Mouse (Mus musculus) hindbrain, embryonic 12.5 days (tissue): ENCODE data around the gene Mpg. TPM values are rescaled to one million over a fixed set of nuclear protein-coding genes. Genes with fewer than 3 reads are reported as not detected.

Experiments
- ATAC-seq: fragments of 200-750 bp; cut with Nextera tagmentation; 2 replicates; pipeline ENCODE4 v1.8.0; 2017; ENCODE audit warnings: moderate TSS enrichment; ENCODE audit not compliant: low FRiP score
- H3K27ac ChIP-seq: fragments of 300-500 bp; sonication (generic); 2 replicates; pipeline ENCODE4 v1.5.1; 2016; ENCODE audit warnings: mild to moderate bottlenecking
- H3K27me3 ChIP-seq: fragments of 300-500 bp; sonication (generic); 2 replicates; pipeline ENCODE4 v1.6.1; 2016; ENCODE audit warnings: mild to moderate bottlenecking
- H3K36me3 ChIP-seq: fragments of 300-500 bp; sonication (generic); 2 replicates; pipeline ENCODE4 v1.6.1; 2016; ENCODE audit warnings: mild to moderate bottlenecking
- H3K4me1 ChIP-seq: fragments of 300-500 bp; sonication (generic); 2 replicates; pipeline ENCODE4 v1.6.1; 2016
- H3K4me2 ChIP-seq: fragments of 300-500 bp; sonication (generic); replicated peaks from 2 replicates; pipeline ENCODE4 v1.6.1; 2016; ENCODE audit warnings: mild to moderate bottlenecking
- H3K4me3 ChIP-seq: fragments of 300-500 bp; sonication (generic); 2 replicates; pipeline ENCODE4 v1.5.1; 2016; ENCODE audit warnings: mild to moderate bottlenecking
- H3K9ac ChIP-seq: fragments of 300-500 bp; sonication (generic); 2 replicates; pipeline ENCODE4 v1.6.1; 2016; ENCODE audit warnings: mild to moderate bottlenecking, moderate library complexity
- H3K9me3 ChIP-seq: fragments of 300-500 bp; sonication (generic); replicated peaks from 2 replicates; pipeline ENCODE4 v1.6.1; 2016; ENCODE audit warnings: mild to moderate bottlenecking
- WGBS: fragments of 180-500 bp; shearing (Covaris S2); methylation state at CpG from one replicate; pipeline ENCODE4 v1.1.7; 2016; 5-methylcytosine and 5-hydroxymethylcytosine counted together
- polyA plus RNA-seq: library from polyadenylated mRNA; unstranded; fragments of >200 nt; fragmentation: Nextera tagmentation; extraction: Ambion mirVana; gene quantifications from 2 replicates; pipeline ENCODE4 v1.2.1, GENCODE M21; 2016

Gene Mpg
- polyA plus RNA-seq, 1 experiment from 2014 or later, result 30.4 TPM

GRCm38 (mm10) chr11:32224468-32225139 lies 1.7 kb upstream of the Mpg start:
- Histone ChIP-seq H3K36me3 (peaks cover 12% of the 10 kb centered on the region), H3K27ac (peak overlapping the region; percentile 71), H3K9me3 (no peaks in the 10 kb centered on the region), H3K4me1 (peaks cover 48% of the 10 kb centered on the region), H3K9ac (no peak overlapping the region), H3K27me3 (peaks cover 42% of the 10 kb centered on the region), H3K4me3 (no peak overlapping the region), H3K4me2 (no peak overlapping the region)
- WGBS, result 21% methylated on average over 4 of the region's 4 CpGs
- no peak for ATAC-seq

DNA sequence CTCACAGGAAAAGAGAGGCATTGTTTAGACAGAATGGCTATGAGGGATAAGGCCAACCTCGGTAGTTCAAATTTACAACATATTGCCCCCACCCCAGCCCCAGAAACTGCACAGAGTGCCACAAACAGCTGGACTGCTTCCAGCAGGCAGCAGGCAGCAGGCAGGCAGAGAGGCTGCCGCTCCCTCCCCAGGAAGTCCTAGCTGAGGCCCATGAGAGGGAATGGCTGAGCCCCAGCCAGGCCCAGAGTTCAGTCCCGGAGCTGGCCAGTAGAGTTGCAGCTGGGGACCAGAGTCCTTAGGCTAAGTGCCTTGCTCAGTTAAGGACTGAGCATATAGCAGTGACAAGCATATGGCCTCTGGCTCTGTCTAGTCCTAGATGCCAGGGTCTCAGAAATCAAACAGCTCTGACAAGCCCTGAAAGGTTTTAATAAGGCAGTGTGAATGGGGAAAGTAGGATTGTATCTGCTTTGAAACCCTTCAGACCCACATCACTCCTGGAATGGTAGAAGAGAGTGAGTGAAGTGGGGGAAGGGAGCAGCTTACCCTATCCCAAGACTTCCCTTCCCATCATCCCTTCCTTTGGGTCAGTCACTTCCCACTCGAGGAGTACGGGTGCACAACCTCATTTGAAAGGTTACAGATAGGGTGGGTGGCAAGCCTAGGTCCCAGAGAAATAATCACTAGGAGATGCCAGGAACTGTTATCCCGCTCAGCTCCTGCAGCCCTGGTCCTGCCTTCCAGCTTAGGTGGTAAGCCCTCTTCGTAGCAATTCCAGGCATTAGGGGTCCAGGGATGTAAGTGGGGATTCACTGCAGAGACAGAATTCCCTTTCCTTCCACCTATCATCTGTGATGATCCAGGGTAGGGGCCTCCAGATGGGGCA lies 842 bp upstream of the Mpg start:
- no peaks in the 10 kb centered on the region for H3K9me3 ChIP-seq
- 60% methylated on average over 7 of the region's 7 CpGs for WGBS
- peak overlapping the region; percentile 71 for H3K27ac ChIP-seq
- no peak for ATAC-seq
- 0 out of 2 replicates have a peak overlapping the region, but pooled peaks have one; percentile 6 for H3K4me2 ChIP-seq
- peaks cover 21% of the 10 kb centered on the region for H3K36me3 ChIP-seq
- H3K4me3 ChIP-seq, result no peak overlapping the region
- peaks cover 47% of the 10 kb centered on the region for H3K4me1 ChIP-seq
- peaks cover 38% of the 10 kb centered on the region for H3K27me3 ChIP-seq
- no peak overlapping the region for H3K9ac ChIP-seq

DNA sequence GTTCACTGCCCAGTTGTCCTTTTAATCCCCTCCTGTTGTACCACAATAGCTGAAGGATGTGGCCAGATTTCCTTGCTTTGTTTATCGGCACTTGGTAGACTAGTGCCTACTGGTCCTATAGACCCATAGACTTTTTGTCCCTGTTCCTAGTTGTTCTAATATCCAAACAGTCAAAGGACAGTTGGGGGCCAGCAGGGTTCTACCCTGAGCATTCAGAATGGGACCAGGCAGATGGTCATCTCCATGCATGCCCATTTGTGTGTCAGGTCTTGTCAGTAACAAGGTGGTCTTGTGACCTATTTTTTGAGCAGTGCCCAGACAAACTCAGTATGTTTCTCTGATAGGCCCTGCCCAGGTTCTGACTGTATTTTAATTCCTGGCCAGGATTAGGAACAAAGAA lies 736 bp downstream of the Mpg start:
- H3K4me1 ChIP-seq, result peaks cover 34% of the 10 kb centered on the region
- peaks cover 34% of the 10 kb centered on the region for H3K36me3 ChIP-seq
- peak overlapping the region; percentile 77 for H3K9ac ChIP-seq
- H3K9me3 ChIP-seq, result no peaks in the 10 kb centered on the region
- no peak for ATAC-seq
- H3K27ac ChIP-seq, result no peak overlapping the region
- 58% methylated on average over 1 of the region's 1 CpGs for WGBS
- H3K4me2 ChIP-seq, result peak overlapping the region; percentile 72
- peaks cover 25% of the 10 kb centered on the region for H3K27me3 ChIP-seq
- peak overlapping the region; percentile 64 for H3K4me3 ChIP-seq

DNA sequence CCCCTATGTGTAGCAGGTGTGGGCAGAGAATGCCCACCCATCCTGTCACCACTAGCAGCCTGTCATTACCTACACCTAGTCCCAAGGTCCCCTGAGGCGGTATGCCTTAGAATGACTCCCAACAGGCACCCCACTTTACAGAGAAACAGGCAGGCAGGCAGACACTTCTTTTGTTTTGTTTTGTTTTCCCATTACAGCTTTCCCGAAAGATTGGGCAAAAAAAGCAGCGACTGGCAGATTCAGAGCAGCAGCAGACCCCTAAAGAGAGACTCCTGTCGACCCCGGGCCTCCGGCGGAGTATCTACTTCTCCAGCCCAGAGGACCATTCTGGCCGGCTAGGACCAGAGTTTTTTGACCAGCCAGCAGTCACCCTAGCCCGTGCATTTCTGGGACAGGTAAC lies 1.2 kb downstream of the Mpg start:
- WGBS, result 88% methylated on average over 9 of the region's 9 CpGs
- Histone ChIP-seq H3K9me3 (no peaks in the 10 kb centered on the region), H3K27me3 (peaks cover 21% of the 10 kb centered on the region), H3K27ac (no peak overlapping the region), H3K4me1 (peaks cover 29% of the 10 kb centered on the region), H3K9ac (0 out of 2 replicates have a peak overlapping the region, but pooled peaks have one; percentile 9), H3K4me3 (no peak overlapping the region), H3K4me2 (peak overlapping the region; percentile 72), H3K36me3 (peaks cover 39% of the 10 kb centered on the region)
- no peak for ATAC-seq

GRCm38 (mm10) chr11:32228292-32228845 lies 2.1 kb downstream of the Mpg start:
- H3K9ac ChIP-seq, result no peak overlapping the region
- 92% methylated on average over 3 of the region's 3 CpGs for WGBS
- H3K4me2 ChIP-seq, result no peak overlapping the region
- peaks cover 46% of the 10 kb centered on the region for H3K36me3 ChIP-seq
- no peak for ATAC-seq
- H3K27me3 ChIP-seq, result peaks cover 12% of the 10 kb centered on the region
- H3K4me1 ChIP-seq, result peaks cover 23% of the 10 kb centered on the region
- no peaks in the 10 kb centered on the region for H3K9me3 ChIP-seq
- no peak overlapping the region for H3K27ac ChIP-seq
- H3K4me3 ChIP-seq, result no peak overlapping the region

- Histone ChIP-seq H3K4me3 (no peak overlapping the region), H3K27ac (no peak overlapping the region), H3K9me3 (no peaks in the 10 kb centered on the region), H3K9ac (no peak overlapping the region), H3K27me3 (no peaks in the 10 kb centered on the region), H3K4me1 (peaks cover 15% of the 10 kb centered on the region), H3K4me2 (no peak overlapping the region), H3K36me3 (peaks cover 64% of the 10 kb centered on the region)
- 91% methylated on average over 4 of the region's 4 CpGs for WGBS
- no peak for ATAC-seq
Observed at GRCm38 (mm10) chr11:32230220-32230619, 3.9 kb downstream of the Mpg start.

GRCm38 (mm10) chr11:32231125-32231524 lies 4.8 kb downstream of the Mpg start:
- H3K9ac ChIP-seq, result no peak overlapping the region
- H3K27ac ChIP-seq, result no peak overlapping the region
- ATAC-seq, result no peak
- H3K4me3 ChIP-seq, result no peak overlapping the region
- peaks cover 64% of the 10 kb centered on the region for H3K36me3 ChIP-seq
- peaks cover 12% of the 10 kb centered on the region for H3K4me1 ChIP-seq
- 96% methylated on average over 2 of the region's 2 CpGs for WGBS
- H3K27me3 ChIP-seq, result no peaks in the 10 kb centered on the region
- H3K4me2 ChIP-seq, result no peak overlapping the region
- no peaks in the 10 kb centered on the region for H3K9me3 ChIP-seq

DNA sequence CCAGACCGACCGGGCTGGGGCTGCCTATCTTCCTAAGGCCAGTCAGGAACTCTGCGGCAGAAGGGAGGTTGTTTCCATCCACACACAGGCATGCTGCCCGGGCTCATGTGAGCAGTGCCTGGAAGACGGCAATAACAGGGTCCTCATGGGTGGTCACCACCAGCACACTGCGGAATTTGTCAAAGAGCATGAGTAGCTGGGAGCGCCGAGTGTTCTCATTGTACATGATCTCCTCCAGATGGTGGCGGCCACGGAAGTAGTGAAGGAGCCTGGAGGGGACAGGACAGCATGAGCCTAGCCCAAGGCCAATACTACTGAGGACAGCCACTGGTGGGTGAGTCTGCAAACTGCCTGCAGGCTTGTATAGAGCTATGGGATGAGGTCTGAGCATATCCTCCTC lies 6.5 kb downstream of the Mpg start:
- no peak overlapping the region for H3K4me2 ChIP-seq
- H3K27ac ChIP-seq, result no peak overlapping the region
- no peak overlapping the region for H3K4me3 ChIP-seq
- no peaks in the 10 kb centered on the region for H3K9me3 ChIP-seq
- peak overlapping the region; percentile 32; the same call in 1 of the 2 replicates for H3K9ac ChIP-seq
- 81% methylated on average over 10 of the region's 10 CpGs for WGBS
- ATAC-seq, result peak; percentile 32; the same call in 1 of the 2 replicates
- H3K4me1 ChIP-seq, result peaks cover 8% of the 10 kb centered on the region
- peaks cover 64% of the 10 kb centered on the region for H3K36me3 ChIP-seq
- no peaks in the 10 kb centered on the region for H3K27me3 ChIP-seq

GRCm38 (mm10) chr11:32233895-32234294 lies 7.6 kb downstream of the Mpg start:
- H3K9me3 ChIP-seq, result no peaks in the 10 kb centered on the region
- WGBS, result 89% methylated on average over 3 of the region's 3 CpGs
- no peak overlapping the region for H3K4me3 ChIP-seq
- peaks cover 8% of the 10 kb centered on the region for H3K4me1 ChIP-seq
- no peak overlapping the region for H3K9ac ChIP-seq
- no peak overlapping the region for H3K27ac ChIP-seq
- no peak for ATAC-seq
- no peak overlapping the region for H3K4me2 ChIP-seq
- H3K36me3 ChIP-seq, result peaks cover 59% of the 10 kb centered on the region
- no peaks in the 10 kb centered on the region for H3K27me3 ChIP-seq

- no peaks in the 10 kb centered on the region for H3K9me3 ChIP-seq
- H3K9ac ChIP-seq, result no peak overlapping the region
Observed at GRCm38 (mm10) chr11:32234816-32235485, 8.6 kb downstream of the Mpg start.

DNA sequence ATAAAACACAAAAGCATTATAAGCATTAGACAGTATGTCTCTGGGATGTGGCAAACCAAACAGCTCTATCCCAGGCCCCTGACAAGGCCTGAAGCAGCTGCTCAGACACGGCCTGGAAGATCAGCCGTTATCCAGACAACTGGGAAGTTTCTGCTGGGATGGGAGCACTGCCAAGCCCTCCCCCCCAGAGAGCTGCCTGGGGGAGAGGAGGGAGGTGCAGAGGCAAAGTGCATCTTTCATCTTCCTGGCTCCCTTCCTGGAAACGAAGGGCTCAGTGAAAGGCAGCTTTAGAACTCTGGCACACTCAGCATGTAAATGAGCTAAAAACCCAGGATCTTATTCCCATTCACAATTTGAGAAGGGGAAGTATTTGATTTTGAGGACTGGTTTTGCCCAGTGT lies 9.3 kb downstream of the Mpg start:
- H3K27me3 ChIP-seq, result no peaks in the 10 kb centered on the region
- H3K27ac ChIP-seq, result no peak overlapping the region
- H3K4me3 ChIP-seq, result no peak overlapping the region
- H3K4me1 ChIP-seq, result peaks cover 8% of the 10 kb centered on the region
- 60% methylated on average over 3 of the region's 3 CpGs for WGBS
- H3K4me2 ChIP-seq, result no peak overlapping the region
- no peak for ATAC-seq
- no peaks in the 10 kb centered on the region for H3K9me3 ChIP-seq
- H3K9ac ChIP-seq, result no peak overlapping the region
- H3K36me3 ChIP-seq, result peaks cover 56% of the 10 kb centered on the region

More at GRCm38 (mm10) chr11:32234816-32235485, 8.6 kb downstream of the Mpg start:
- Histone ChIP-seq H3K4me1 (peaks cover 8% of the 10 kb centered on the region), H3K27me3 (no peaks in the 10 kb centered on the region), H3K36me3 (peaks cover 56% of the 10 kb centered on the region), H3K4me3 (no peak overlapping the region), H3K27ac (no peak overlapping the region), H3K4me2 (no peak overlapping the region)
- no peak for ATAC-seq
- 96% methylated on average over 6 of the region's 6 CpGs for WGBS

GRCm38 (mm10) chr11:32236132-32236531 lies 9.8 kb downstream of the Mpg start:
- Histone ChIP-seq H3K4me3 (no peak overlapping the region), H3K4me2 (no peak overlapping the region), H3K36me3 (peaks cover 56% of the 10 kb centered on the region), H3K9me3 (no peaks in the 10 kb centered on the region), H3K27me3 (no peaks in the 10 kb centered on the region), H3K9ac (no peak overlapping the region), H3K27ac (no peak overlapping the region), H3K4me1 (peaks cover 8% of the 10 kb centered on the region)
- ATAC-seq, result no peak
- 80% methylated on average over 2 of the region's 2 CpGs for WGBS
